Mouse (Mus musculus): ENCODE measurements around the gene Xrcc1. TPM values are rescaled to one million over a fixed set of nuclear protein-coding genes. Genes with fewer than 3 reads are reported as not detected.

Gene Xrcc1
- polyA plus RNA-seq, 1 experiment from 2014 or later: 89.6 TPM

- peak overlapping the region; percentile 59 for H3K27ac ChIP-seq
- H3K27me3 ChIP-seq: no peaks in the 10 kb centered on the region
- no peaks in the 10 kb centered on the region for H3K9me3 ChIP-seq (replicated peaks)
- peaks cover 22% of the 10 kb centered on the region for H3K4me1 ChIP-seq
- peak overlapping the region; percentile 85 for H3K9ac ChIP-seq
- peak; percentile 99 for ATAC-seq
- H3K36me3 ChIP-seq (ENCODE audit: poor library complexity, severe bottlenecking): peaks cover 31% of the 10 kb centered on the region
- peak overlapping the region; percentile 74 for H3K4me2 ChIP-seq
- whole genome bisulfite sequencing: under 1% methylated on average over 57 of the region's 57 CpGs
- H3K4me3 ChIP-seq: peak overlapping the region; percentile 83
These were observed 723 bp downstream of the Xrcc1 start for GRCm38 (mm10) chr7:24546634-24547389.

- 0 out of 2 replicates have a peak, but pooled peaks have one; percentile 14 for ATAC-seq
These were observed 1.5 kb downstream of the Xrcc1 start for GRCm38 (mm10) chr7:24547534-24548036.

GRCm38 (mm10) chr7:24551985-24552759 is 6.1 kb downstream of the Xrcc1 start:
- H3K36me3 ChIP-seq (ENCODE audit: poor library complexity, severe bottlenecking): peaks cover 76% of the 10 kb centered on the region
- no peak overlapping the region for H3K9ac ChIP-seq
- no peak for ATAC-seq
- no peak overlapping the region for H3K27ac ChIP-seq
- H3K9me3 ChIP-seq (replicated peaks): no peaks in the 10 kb centered on the region
- H3K27me3 ChIP-seq: no peaks in the 10 kb centered on the region
- WGBS: 95% methylated on average over 12 of the region's 12 CpGs
- peaks cover 13% of the 10 kb centered on the region for H3K4me1 ChIP-seq
- no peak overlapping the region for H3K4me2 ChIP-seq
- no peak overlapping the region for H3K4me3 ChIP-seq

More at GRCm38 (mm10) chr7:24547534-24548036, 1.5 kb downstream of the Xrcc1 start:
- H3K4me3 ChIP-seq: peak overlapping the region; percentile 83
- H3K27ac ChIP-seq: no peak overlapping the region
- peak overlapping the region; percentile 85 for H3K9ac ChIP-seq
- peak overlapping the region; percentile 74 for H3K4me2 ChIP-seq
- H3K4me1 ChIP-seq: peaks cover 22% of the 10 kb centered on the region
- peaks cover 39% of the 10 kb centered on the region for H3K36me3 ChIP-seq (ENCODE audit: poor library complexity, severe bottlenecking)
- no peaks in the 10 kb centered on the region for H3K27me3 ChIP-seq
- no peaks in the 10 kb centered on the region for H3K9me3 ChIP-seq (replicated peaks)
- WGBS: 21% methylated on average over 13 of the region's 13 CpGs

- no peak overlapping the region for H3K27ac ChIP-seq
- H3K9me3 ChIP-seq (replicated peaks): no peaks in the 10 kb centered on the region
- H3K4me2 ChIP-seq: no peak overlapping the region
- peaks cover 72% of the 10 kb centered on the region for H3K36me3 ChIP-seq (ENCODE audit: poor library complexity, severe bottlenecking)
- ATAC-seq: no peak
- H3K9ac ChIP-seq: no peak overlapping the region
- WGBS: 95% methylated on average over 10 of the region's 10 CpGs
- no peak overlapping the region for H3K4me3 ChIP-seq
- H3K27me3 ChIP-seq: no peaks in the 10 kb centered on the region
- no peaks in the 10 kb centered on the region for H3K4me1 ChIP-seq
These were observed 9.7 kb downstream of the Xrcc1 start for GRCm38 (mm10) chr7:24555786-24556185.

- Histone ChIP-seq H3K27me3 (no peaks in the 10 kb centered on the region), H3K9ac (no peak overlapping the region), H3K4me2 (no peak overlapping the region), H3K27ac (no peak overlapping the region), H3K36me3 (ENCODE audit: poor library complexity, severe bottlenecking) (peaks cover 64% of the 10 kb centered on the region), H3K4me1 (no peaks in the 10 kb centered on the region), H3K9me3 (replicated peaks) (no peaks in the 10 kb centered on the region), H3K4me3 (no peak overlapping the region)
- 94% methylated on average over 4 of the region's 4 CpGs for WGBS
- no peak for ATAC-seq
These were observed 15.4 kb downstream of the Xrcc1 start for GRCm38 (mm10) chr7:24561450-24561849.

GRCm38 (mm10) chr7:24563191-24563836 is 17.2 kb downstream of the Xrcc1 start:
- 93% methylated on average over 8 of the region's 8 CpGs for WGBS
- no peaks in the 10 kb centered on the region for H3K27me3 ChIP-seq
- no peaks in the 10 kb centered on the region for H3K9me3 ChIP-seq (replicated peaks)
- no peak for ATAC-seq
- H3K4me3 ChIP-seq: no peak overlapping the region
- H3K36me3 ChIP-seq (ENCODE audit: poor library complexity, severe bottlenecking): peaks cover 75% of the 10 kb centered on the region
- H3K9ac ChIP-seq: no peak overlapping the region
- no peak overlapping the region for H3K27ac ChIP-seq
- H3K4me1 ChIP-seq: no peaks in the 10 kb centered on the region
- no peak overlapping the region for H3K4me2 ChIP-seq

- no peak for ATAC-seq
- H3K27ac ChIP-seq: no peak overlapping the region
- WGBS: 91% methylated on average over 4 of the region's 4 CpGs
- H3K27me3 ChIP-seq: no peaks in the 10 kb centered on the region
- H3K9ac ChIP-seq: no peak overlapping the region
- no peaks in the 10 kb centered on the region for H3K9me3 ChIP-seq (replicated peaks)
- no peak overlapping the region for H3K4me3 ChIP-seq
- H3K36me3 ChIP-seq (ENCODE audit: poor library complexity, severe bottlenecking): peaks cover 79% of the 10 kb centered on the region
- H3K4me2 ChIP-seq: no peak overlapping the region
- no peaks in the 10 kb centered on the region for H3K4me1 ChIP-seq
These were observed 17.7 kb downstream of the Xrcc1 start for GRCm38 (mm10) chr7:24563837-24564206.

- Histone ChIP-seq H3K4me1 (no peaks in the 10 kb centered on the region), H3K27me3 (no peaks in the 10 kb centered on the region), H3K4me2 (no peak overlapping the region), H3K9me3 (replicated peaks) (no peaks in the 10 kb centered on the region), H3K9ac (no peak overlapping the region), H3K36me3 (ENCODE audit: poor library complexity, severe bottlenecking) (peaks cover 81% of the 10 kb centered on the region), H3K27ac (no peak overlapping the region), H3K4me3 (no peak overlapping the region)
- peak; percentile 45; the same call in 1 of the 2 replicates for ATAC-seq
- 62% methylated on average over 6 of the region's 6 CpGs for WGBS
These were observed 18.6 kb downstream of the Xrcc1 start for GRCm38 (mm10) chr7:24564607-24565265.

GRCm38 (mm10) chr7:24565627-24566026 is 19.5 kb downstream of the Xrcc1 start:
- no peaks in the 10 kb centered on the region for H3K9me3 ChIP-seq (replicated peaks)
- no peak overlapping the region for H3K4me3 ChIP-seq
- 95% methylated on average over 11 of the region's 11 CpGs for WGBS
- H3K4me2 ChIP-seq: no peak overlapping the region
- no peaks in the 10 kb centered on the region for H3K4me1 ChIP-seq
- H3K9ac ChIP-seq: no peak overlapping the region
- no peak overlapping the region for H3K27ac ChIP-seq
- peaks cover 81% of the 10 kb centered on the region for H3K36me3 ChIP-seq (ENCODE audit: poor library complexity, severe bottlenecking)
- ATAC-seq: no peak
- no peaks in the 10 kb centered on the region for H3K27me3 ChIP-seq

GRCm38 (mm10) chr7:24566206-24566605 is 20.1 kb downstream of the Xrcc1 start:
- Histone ChIP-seq H3K27me3 (no peaks in the 10 kb centered on the region), H3K9ac (no peak overlapping the region), H3K4me3 (no peak overlapping the region), H3K36me3 (ENCODE audit: poor library complexity, severe bottlenecking) (peaks cover 80% of the 10 kb centered on the region), H3K4me2 (no peak overlapping the region), H3K27ac (no peak overlapping the region), H3K9me3 (replicated peaks) (no peaks in the 10 kb centered on the region), H3K4me1 (no peaks in the 10 kb centered on the region)
- 95% methylated on average over 9 of the region's 9 CpGs for WGBS
- ATAC-seq: no peak

- ATAC-seq: no peak
- WGBS: 84% methylated on average over 4 of the region's 4 CpGs
- Histone ChIP-seq H3K36me3 (ENCODE audit: poor library complexity, severe bottlenecking) (peaks cover 78% of the 10 kb centered on the region), H3K27ac (no peak overlapping the region), H3K9ac (no peak overlapping the region), H3K9me3 (replicated peaks) (no peaks in the 10 kb centered on the region), H3K4me2 (no peak overlapping the region), H3K4me1 (no peaks in the 10 kb centered on the region), H3K27me3 (no peaks in the 10 kb centered on the region), H3K4me3 (no peak overlapping the region)
These were observed 22.4 kb downstream of the Xrcc1 start for GRCm38 (mm10) chr7:24568512-24568911.

All from forebrain, embryonic 13.5 days (tissue).